Mouse (Mus musculus): ENCODE measurements around the gene Cnn2.
A peak's percentile ranks its signal among the peaks of the same experiment; 100 is the strongest.

The Cnn2 gene

GRCm38 (mm10) chr10:79989870-79990269, 1.5 kb downstream of the Cnn2 start:
- DNase-seq (ENCODE audit: low read depth, low spot score), result no peak

DNA sequence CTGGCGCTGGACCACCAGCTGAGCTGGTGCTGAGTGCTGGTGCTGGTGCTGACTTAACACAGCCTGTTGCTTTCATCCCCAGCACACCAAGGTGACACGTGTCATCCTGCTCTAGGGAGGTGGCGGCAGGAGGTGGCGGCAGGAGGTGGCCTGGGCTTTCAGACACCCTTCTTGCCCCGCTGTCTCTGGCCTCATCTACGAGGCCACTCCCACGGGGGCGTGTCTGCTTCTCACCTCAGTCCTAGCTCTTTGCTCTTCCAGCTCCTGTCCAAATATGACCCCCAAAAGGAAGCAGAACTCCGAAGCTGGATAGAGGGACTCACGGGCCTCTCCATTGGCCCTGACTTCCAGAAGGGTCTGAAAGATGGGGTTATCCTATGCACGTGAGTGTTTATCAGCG, 2.7 kb downstream of the Cnn2 start:
- DNase-seq (ENCODE audit: low read depth, low spot score), result peak; percentile 78

GRCm38 (mm10) chr10:79991548-79991947, 3.2 kb downstream of the Cnn2 start:
- DNase-seq (ENCODE audit: low read depth, low spot score), result no peak

GRCm38 (mm10) chr10:79994397-79995115, 6.2 kb downstream of the Cnn2 start:
- no peak for DNase-seq (ENCODE audit: low read depth, low spot score)

- DNase-seq (ENCODE audit: low read depth, low spot score), result no peak
Measured at GRCm38 (mm10) chr10:79995636-79996035, 7.3 kb downstream of the Cnn2 start.

DNA sequence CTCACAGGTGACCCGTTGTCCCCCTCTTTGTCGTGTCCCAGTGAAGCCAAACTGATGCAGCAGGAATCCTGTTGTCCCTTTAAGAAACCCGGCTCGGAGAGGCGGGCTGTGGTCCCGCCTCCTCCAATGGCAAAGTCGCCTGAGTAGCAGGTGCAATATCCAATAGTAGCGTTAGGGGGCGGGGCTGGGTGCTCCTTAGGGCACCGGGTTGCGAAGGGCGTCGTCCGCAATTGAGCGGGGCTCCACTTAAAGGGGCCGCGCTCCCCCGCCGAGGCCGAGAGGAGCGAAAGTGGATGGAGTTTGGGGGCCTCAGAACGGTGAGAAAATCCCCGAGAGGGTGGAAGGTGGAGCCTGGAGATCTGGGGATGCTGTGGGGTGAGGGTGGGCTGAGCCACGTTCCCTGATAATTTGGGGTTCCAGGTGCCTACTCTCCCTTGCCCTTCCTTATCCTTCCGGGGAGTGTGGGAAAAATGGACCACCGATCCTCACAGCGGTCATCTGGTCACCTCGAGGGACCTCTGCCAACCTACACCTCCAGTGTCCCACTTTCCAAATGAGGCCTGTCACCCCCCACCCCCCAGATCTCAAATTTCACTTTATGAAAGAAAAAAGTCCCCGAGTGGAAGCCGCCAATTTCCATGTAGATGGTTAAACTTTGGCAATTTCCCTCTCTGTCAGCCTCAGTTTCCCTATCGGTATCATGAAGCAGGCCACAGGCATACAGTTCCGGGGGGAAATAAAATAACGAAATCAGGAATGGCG, 8.1 kb downstream of the Cnn2 start, which contains the start of gene Abca7:
Gene Abca7, plus strand, starts transcription at position 223 of the 762 bp plus-strand sequence.
- peak; percentile 98 for DNase-seq (ENCODE audit: low read depth, low spot score)

GRCm38 (mm10) chr10:79997034-79997760, 8.8 kb downstream of the Cnn2 start:
- DNase-seq (ENCODE audit: low read depth, low spot score), result peak; percentile 89

- no peak for DNase-seq (ENCODE audit: low read depth, low spot score)
Measured at GRCm38 (mm10) chr10:79997819-79998218, 9.4 kb downstream of the Cnn2 start.

- DNase-seq (ENCODE audit: low read depth, low spot score), result no peak
Measured at GRCm38 (mm10) chr10:80001945-80002344, 13.6 kb downstream of the Cnn2 start.

DNA sequence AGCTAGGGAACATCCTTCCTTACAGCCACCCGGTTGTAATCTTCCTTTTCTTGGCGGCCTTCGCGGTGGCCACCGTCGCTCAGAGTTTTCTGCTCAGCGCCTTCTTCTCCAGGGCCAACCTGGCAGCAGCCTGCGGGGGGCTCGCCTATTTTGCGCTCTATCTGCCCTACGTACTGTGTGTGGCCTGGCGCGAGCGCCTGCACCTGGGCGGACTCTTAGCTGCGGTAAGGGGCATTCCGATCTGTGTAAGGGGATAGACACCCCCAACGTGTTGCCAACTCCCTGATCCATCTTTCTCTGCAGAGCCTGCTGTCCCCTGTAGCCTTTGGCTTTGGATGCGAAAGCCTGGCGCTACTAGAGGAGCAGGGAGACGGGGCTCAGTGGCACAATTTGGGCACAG, 14.4 kb downstream of the Cnn2 start:
- DNase-seq (ENCODE audit: low read depth, low spot score), result no peak

DNA sequence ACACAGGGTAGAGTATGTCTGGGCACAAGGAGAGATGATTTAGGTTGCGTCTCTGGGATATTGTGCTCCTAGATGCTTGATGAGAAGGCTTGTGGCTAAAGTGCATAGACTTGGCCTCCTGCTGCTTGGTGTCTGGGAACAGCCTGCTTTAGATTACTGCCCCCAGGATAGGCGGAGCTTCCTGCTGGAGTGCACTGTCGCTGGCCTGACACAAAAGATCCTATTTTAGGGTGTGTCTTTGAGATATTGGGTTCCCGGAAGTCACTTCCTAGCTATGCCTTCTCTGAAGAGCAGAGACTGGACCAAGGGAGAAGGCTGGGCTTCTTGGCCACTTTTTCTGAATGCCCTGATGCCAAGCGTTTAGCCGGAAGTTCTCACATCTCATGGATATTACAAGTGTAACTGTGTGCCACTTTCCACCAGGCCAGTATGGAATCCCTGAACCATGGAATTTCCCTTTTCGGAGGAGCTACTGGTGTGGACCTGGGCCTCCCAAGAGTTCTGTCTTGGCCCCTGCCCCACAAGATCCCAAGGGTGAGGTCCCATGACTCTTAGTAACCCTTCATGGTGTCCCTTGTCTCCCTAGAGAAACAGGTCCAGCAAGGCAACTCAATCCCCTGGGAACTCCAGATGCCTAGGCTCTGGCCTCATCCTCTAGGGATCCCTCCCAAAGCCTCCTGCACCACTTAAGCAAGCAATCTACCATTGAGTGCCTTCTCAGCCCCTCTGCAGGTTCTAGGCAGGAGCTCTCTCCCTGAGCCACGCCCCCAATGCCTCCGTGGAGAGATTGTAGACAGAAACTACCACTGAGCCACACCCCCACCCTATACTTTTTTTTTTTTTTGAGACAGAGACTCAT, 15.2 kb downstream of the Cnn2 start:
- DNase-seq (ENCODE audit: low read depth, low spot score), result peak; percentile 65

GRCm38 (mm10) chr10:80004233-80004705, 15.9 kb downstream of the Cnn2 start:
- no peak for DNase-seq (ENCODE audit: low read depth, low spot score)

DNA sequence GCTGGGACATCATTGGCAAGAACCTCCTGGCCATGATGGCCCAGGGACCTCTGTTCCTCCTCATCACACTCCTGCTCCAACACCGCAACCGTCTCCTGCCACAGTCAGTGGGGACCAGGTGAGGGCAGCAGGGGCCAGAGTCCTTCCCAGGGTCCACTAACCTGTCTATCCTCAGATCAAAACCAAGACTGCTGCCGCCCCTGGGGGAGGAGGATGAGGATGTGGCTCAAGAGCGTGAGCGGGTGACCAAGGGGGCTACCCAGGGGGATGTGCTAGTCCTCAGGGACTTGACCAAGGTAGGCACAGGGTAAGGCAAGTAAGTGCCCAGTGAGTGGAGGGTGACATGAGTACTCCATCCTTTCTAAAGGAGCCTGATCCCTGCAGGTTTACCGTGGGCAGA, 23.4 kb downstream of the Cnn2 start:
- DNase-seq (ENCODE audit: low read depth, low spot score), result no peak

DNA sequence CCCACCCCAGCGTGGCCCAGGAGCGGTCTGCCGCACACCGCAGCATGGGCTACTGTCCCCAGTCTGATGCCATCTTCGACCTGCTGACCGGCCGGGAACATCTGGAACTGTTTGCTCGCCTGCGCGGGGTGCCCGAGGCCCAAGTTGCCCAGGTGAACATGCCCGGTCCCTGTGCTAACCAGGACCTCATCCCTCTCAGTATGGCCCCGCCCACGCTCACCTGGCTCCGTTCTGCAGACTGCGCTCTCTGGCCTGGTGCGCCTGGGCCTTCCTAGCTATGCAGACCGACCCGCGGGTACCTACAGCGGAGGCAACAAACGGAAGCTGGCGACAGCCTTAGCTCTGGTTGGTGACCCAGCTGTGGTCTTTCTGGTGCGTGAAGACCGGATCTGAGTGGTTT, 25.2 kb downstream of the Cnn2 start:
- no peak for DNase-seq (ENCODE audit: low read depth, low spot score)

- DNase-seq (ENCODE audit: low read depth, low spot score), result peak; percentile 56
Measured at GRCm38 (mm10) chr10:80014484-80015290, 26.3 kb downstream of the Cnn2 start.

GRCm38 (mm10) chr10:80015583-80015982, 27.2 kb downstream of the Cnn2 start:
- no peak for DNase-seq (ENCODE audit: low read depth, low spot score)

GRCm38 (mm10) chr10:80016511-80016910, 28.1 kb downstream of the Cnn2 start, which contains the start of gene Arhgap45:
TSS of gene Arhgap45 (plus strand) at chr10:80016653.
- DNase-seq (ENCODE audit: low read depth, low spot score), result no peak

GRCm38 (mm10) chr10:80016931-80017330, 28.5 kb downstream of the Cnn2 start:
- no peak for DNase-seq (ENCODE audit: low read depth, low spot score)

DNA sequence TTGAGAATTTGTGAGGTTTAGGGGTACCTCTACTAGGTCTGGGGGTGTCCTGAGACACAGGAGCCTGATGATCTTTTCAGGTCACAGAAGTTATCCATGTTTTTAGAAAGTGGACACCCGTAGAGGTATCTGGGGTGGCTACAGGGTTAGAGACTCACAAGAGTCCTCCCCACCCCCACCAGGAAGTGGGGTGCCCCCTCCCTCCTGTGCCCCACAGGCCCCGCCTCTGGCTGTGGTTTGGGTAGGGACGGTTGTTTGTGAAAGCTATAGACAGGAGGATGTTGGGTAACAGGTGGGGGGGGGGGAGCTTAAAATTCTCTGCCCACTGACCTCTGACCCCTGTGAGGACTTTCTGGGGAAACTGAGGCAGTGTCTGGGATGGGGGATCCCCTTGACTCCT, 29.0 kb downstream of the Cnn2 start:
- no peak for DNase-seq (ENCODE audit: low read depth, low spot score)

GRCm38 (mm10) chr10:80017771-80018170, 29.4 kb downstream of the Cnn2 start:
- no peak for DNase-seq (ENCODE audit: low read depth, low spot score)

Measured in ZHBTc4 (cell line).